Mouse (Mus musculus) bone marrow, adult 2 months (tissue): Measurements from ENCODE around the gene Iqcn. TPM values are rescaled to one million over a fixed set of nuclear protein-coding genes. Genes with fewer than 3 reads are reported as not detected.

ENCODE experiments used
- H3K27ac ChIP-seq: fragments of 200-500 bp; 2 replicates; pipeline ENCODE4 v1.5.1; 2012; ENCODE audit warnings: low read depth, mild to moderate bottlenecking, control low read depth, inconsistent platforms, low read length; ENCODE audit not compliant: control insufficient read depth, poor library complexity, insufficient read depth
- H3K4me1 ChIP-seq: fragments of 200-500 bp; 2 replicates; pipeline ENCODE4 v1.6.1; 2011; ENCODE audit warnings: low read length; ENCODE audit not compliant: control insufficient read depth, insufficient read depth
- H3K4me3 ChIP-seq: fragments of 200-500 bp; replicated peaks from 2 replicates; pipeline ENCODE3; 2011; ENCODE audit warnings: mild to moderate bottlenecking, low read depth, low read length, control low read depth; ENCODE audit not compliant: control insufficient read depth
- CTCF ChIP-seq: fragments of 200-500 bp; IDR thresholded peaks from 2 replicates; pipeline ENCODE4 v1.5.1; 2011; ENCODE audit warnings: low read length, control low read depth; ENCODE audit not compliant: control insufficient read depth, insufficient read depth
- POLR2A ChIP-seq: fragments of 200-500 bp; IDR thresholded peaks from 2 replicates; pipeline ENCODE4 v1.6.1; 2011; ENCODE audit warnings: low read depth, mild to moderate bottlenecking, control low read depth, low read length, borderline replicate concordance; ENCODE audit not compliant: control insufficient read depth
- WGBS: fragments of 180-500 bp; shearing (Covaris S2); methylation state at CpG from one replicate; pipeline ENCODE4 v1.1.7; 2018; 5-methylcytosine and 5-hydroxymethylcytosine counted together
- polyA plus RNA-seq: library from polyadenylated mRNA; stranded (reverse); fragments of >200 nt; gene quantifications from 2 replicates; pipeline ENCODE4 v1.2.4, GENCODE M21; 2011; ENCODE audit warnings: low replicate concordance; ENCODE audit not compliant: missing spikeins, insufficient read depth, insufficient read length

Gene Iqcn
- polyA plus RNA-seq, 1 experiment = not detected

- WGBS = 87% methylated on average over 12 of the region's 12 CpGs
Measured at GRCm38 (mm10) chr8:70724216-70724615, 21.0 kb downstream of the Iqcn start.

GRCm38 (mm10) chr8:70725792-70726447, 22.7 kb downstream of the Iqcn start:
- 35% methylated on average over 14 of the region's 14 CpGs for WGBS
- peaks cover 2% of the 10 kb centered on the region; the same call in 1 of the 2 replicates for H3K4me1 ChIP-seq
- no peak overlapping the region for H3K27ac ChIP-seq
- TF ChIP-seq POLR2A = no peak
- no peak for TF ChIP-seq CTCF
- no peak overlapping the region for H3K4me3 ChIP-seq

More at GRCm38 (mm10) chr8:70724216-70724615, 21.0 kb downstream of the Iqcn start:
- TF ChIP-seq CTCF (no peak), POLR2A (no peak)
- no peak overlapping the region for H3K27ac ChIP-seq
- H3K4me3 ChIP-seq = no peak overlapping the region
- H3K4me1 ChIP-seq = no peaks in the 10 kb centered on the region

GRCm38 (mm10) chr8:70726721-70727120, 23.5 kb downstream of the Iqcn start:
- 37% methylated on average over 11 of the region's 11 CpGs for WGBS
- no peak for TF ChIP-seq POLR2A
- TF ChIP-seq CTCF = no peak

GRCm38 (mm10) chr8:70729808-70730475, 26.7 kb downstream of the Iqcn start:
- no peak for TF ChIP-seq POLR2A
- TF ChIP-seq CTCF = peak; percentile 27; the same call in 1 of the 2 replicates
- 0 out of 2 replicates have a peak overlapping the region, but pooled peaks have one; percentile 22 for H3K27ac ChIP-seq
- WGBS = 2% methylated on average over 34 of the region's 34 CpGs
- H3K4me1 ChIP-seq = peaks cover 2% of the 10 kb centered on the region; the same call in 1 of the 2 replicates
- no peak overlapping the region for H3K4me3 ChIP-seq

More at GRCm38 (mm10) chr8:70726721-70727120, 23.5 kb downstream of the Iqcn start:
- Histone ChIP-seq H3K4me3 (no peak overlapping the region), H3K27ac (no peak overlapping the region), H3K4me1 (peaks cover 2% of the 10 kb centered on the region; the same call in 1 of the 2 replicates)

- Histone ChIP-seq H3K4me3 (no peak overlapping the region), H3K4me1 (peaks cover 2% of the 10 kb centered on the region; the same call in 1 of the 2 replicates), H3K27ac (peak overlapping the region; percentile 66)
- 47% methylated on average over 4 of the region's 4 CpGs for WGBS
- TF ChIP-seq CTCF = 0 out of 2 replicates have a peak, but pooled peaks have one; percentile 10
- no peak for TF ChIP-seq POLR2A
Measured at GRCm38 (mm10) chr8:70730956-70731355, 27.7 kb downstream of the Iqcn start.

GRCm38 (mm10) chr8:70737705-70738104, 34.4 kb downstream of the Iqcn start:
- Histone ChIP-seq H3K4me1 (no peaks in the 10 kb centered on the region), H3K4me3 (no peak overlapping the region), H3K27ac (no peak overlapping the region)
- 69% methylated on average over 5 of the region's 5 CpGs for WGBS
- TF ChIP-seq CTCF (no peak), POLR2A (no peak)

GRCm38 (mm10) chr8:70738211-70738610, 35.0 kb downstream of the Iqcn start:
- Histone ChIP-seq H3K4me3 (no peak overlapping the region), H3K4me1 (no peaks in the 10 kb centered on the region), H3K27ac (no peak overlapping the region)
- TF ChIP-seq CTCF (no peak), POLR2A (no peak)
- 36% methylated on average over 3 of the region's 3 CpGs for WGBS

- H3K4me1 ChIP-seq = no peaks in the 10 kb centered on the region
- TF ChIP-seq POLR2A (no peak), CTCF (no peak)
- H3K27ac ChIP-seq = no peak overlapping the region
- no peak overlapping the region for H3K4me3 ChIP-seq
- 59% methylated on average over 5 of the region's 5 CpGs for WGBS
Measured at GRCm38 (mm10) chr8:70741661-70742060, 38.4 kb downstream of the Iqcn start.
